Mouse (Mus musculus) T-helper 17 cell (primary cell): Measurements from ENCODE around the gene E130114P18Rik.

Experiments used
- in situ Hi-C, 2 experiments: fragments of 300-600 bp; cut with MboI, MseI; formaldehyde crosslinking; loops; 1 replicate in 1 of 2; 2 replicates in 1 of 2; pipeline ENCODE4 v1.15.1; 2025; ENCODE audit warnings: high pct_unique_total_duplicates in 2 of 2

The E130114P18Rik gene

DNA sequence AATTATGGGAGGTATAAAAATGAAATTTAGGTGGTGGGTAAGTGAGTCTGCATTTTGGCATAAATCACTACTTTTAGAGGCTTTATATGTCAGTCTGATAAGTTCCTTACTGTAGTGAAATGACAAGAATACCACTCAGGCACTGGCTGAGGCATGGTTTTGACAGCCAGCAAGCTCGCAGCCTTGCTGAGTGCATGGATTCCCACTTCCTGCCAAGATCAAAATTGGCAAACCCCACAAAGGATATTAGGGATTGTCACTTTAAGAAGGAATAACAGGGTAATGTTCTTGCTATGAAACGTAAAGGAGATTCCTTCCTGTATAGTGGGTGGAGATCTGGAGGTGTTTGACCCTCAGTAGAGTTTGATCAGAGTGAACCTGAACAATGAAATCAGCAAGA is 27.4 kb upstream of the E130114P18Rik start:
- in situ Hi-C loops: no loop called here

DNA sequence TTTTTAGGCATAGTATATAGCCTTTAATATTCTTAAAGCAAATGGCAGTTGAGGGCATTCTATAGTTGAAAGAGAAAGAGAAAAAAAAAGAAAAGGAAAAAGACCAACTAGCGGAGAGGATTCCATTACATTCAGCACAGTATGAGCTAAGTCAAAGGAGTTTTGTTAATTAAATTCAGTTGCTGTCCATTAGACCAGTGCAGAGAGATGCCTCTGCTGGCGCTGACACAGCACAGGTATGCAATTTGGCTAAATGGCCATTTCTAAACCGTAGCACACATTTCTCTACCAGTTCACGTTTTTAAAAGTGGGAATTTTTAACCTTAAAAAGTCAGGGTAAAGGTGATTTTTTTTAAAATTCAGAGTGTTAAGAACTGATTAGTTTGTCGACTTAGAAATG is 26.8 kb upstream of the E130114P18Rik start:
- in situ Hi-C loops: loop anchor here in 1 of 2 experiments (5.0 kb wide), 1 partner anchor 38 kb away; no protein-coding TSS in a partner anchor

DNA sequence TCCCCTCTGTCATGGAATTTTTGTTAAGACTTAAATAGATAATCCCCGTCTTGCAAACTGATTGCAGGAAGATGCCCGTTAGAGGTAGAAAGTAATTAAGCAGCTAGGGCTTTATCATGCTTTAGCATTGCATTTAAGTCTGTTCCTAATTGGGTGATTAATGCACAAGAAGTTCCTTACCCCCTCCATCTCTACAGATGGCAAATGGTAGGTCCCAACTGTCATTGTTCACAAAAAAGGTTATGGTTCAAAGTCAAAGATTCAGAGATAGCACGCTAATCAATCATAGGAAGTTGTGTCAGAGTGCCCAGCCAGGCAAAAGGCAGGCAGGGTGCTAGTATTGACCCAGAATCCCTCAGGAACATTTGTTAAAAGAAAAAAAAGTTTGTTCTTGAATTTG is 25.9 kb upstream of the E130114P18Rik start:
- in situ Hi-C loops: loop anchor here in 1 of 2 experiments (5.0 kb wide), 1 partner anchor 39 kb away; no protein-coding TSS in a partner anchor

- in situ Hi-C loops: no loop called here
These were observed 18.6 kb upstream of the E130114P18Rik start for GRCm38 (mm10) chr4:97796505-97796904.

DNA sequence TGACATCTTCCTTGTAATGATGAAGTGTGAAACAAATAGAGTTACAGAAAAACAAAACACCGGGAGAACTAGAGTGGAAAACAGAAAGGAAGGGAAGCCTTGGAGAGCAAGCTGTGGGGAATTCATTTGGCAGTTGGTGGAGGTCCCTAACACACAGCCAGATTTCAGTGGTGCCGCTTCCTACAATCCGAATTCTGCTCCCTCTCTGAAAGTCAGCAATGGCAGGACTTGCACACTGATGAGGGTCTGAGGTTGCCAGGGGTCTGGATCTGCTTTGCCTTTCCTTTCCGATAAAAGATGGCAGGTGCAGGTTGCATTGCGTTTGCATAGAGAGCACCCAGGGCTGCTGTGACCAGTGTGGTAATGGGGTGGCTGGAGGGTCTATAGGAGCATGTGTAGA is 18.1 kb upstream of the E130114P18Rik start:
- in situ Hi-C loops: no loop called here

DNA sequence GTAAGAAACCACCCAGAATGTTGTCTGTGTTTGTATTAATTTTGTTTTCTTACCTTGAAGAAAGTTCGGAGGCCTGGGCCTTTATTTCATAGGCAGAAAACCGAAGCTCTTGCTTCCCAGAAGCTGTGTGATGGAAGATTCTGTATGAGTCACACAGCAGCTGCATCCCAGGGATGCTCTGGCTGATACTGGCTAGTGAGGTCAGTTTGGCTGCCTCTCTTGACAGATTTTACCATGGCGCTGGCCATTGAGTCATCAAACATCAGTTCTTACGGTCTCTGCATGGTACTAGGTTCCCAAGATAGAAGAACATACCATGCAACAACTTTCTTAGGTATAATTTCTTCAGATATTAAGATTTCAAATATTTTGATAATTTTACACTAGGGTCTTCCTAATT is 17.0 kb upstream of the E130114P18Rik start:
- in situ Hi-C loops: no loop called here

GRCm38 (mm10) chr4:97793931-97794330 is 16.1 kb upstream of the E130114P18Rik start:
- in situ Hi-C loops: no loop called here

DNA sequence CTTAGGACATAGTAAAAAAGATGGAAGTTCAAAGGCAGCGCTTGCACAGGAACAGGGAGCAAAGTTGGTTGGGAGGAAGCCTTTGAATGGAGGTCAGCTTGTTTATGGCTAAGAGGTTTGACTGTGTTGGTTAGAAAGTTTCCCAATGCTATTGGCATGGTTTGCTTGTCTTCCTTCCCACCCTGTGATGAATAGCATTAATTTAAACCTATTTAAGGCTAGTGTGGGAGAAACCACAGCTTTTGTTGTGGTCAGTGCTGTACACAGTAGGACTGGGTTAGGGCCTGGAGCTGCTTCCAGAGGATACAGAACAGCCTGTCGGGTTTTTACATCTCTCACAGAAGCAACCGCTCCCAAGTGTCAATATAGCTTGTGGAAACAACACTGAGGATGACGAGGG is 10.7 kb upstream of the E130114P18Rik start:
- in situ Hi-C loops: no loop called here

- in situ Hi-C loops: no loop called here
These were observed 9.6 kb upstream of the E130114P18Rik start for GRCm38 (mm10) chr4:97787515-97787914.

- in situ Hi-C loops: no loop called here
These were observed 8.7 kb upstream of the E130114P18Rik start for GRCm38 (mm10) chr4:97786571-97786970.

- in situ Hi-C loops: no loop called here
These were observed 7.8 kb upstream of the E130114P18Rik start for GRCm38 (mm10) chr4:97785547-97786271.

DNA sequence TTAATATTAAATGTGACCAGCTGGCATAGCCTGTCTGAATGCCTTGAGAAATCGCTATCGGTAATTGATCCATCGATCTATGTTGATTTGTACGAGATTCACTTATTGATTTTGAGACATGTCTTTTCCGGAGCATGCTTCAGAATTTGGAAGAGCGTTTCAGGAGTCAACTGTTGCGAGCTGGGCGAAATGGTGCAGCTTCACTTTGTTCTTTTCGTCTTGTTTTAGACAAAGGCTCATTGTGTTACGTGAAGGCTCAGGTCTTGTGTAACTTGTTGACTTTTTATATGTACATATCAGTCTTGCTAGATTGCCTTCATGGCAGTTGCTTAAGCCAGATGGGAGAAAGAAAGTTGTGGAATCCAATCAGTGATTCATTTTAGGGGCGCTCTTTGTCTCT is 6.4 kb upstream of the E130114P18Rik start:
- in situ Hi-C loops: loop anchor here in 1 of 2 experiments (5.0 kb wide), 1 partner anchor 73 kb away; no protein-coding TSS in a partner anchor

- in situ Hi-C loops: loop anchor here in 1 of 2 experiments (5.0 kb wide), 1 partner anchor 74 kb away; no protein-coding TSS in a partner anchor
These were observed 5.4 kb upstream of the E130114P18Rik start for GRCm38 (mm10) chr4:97783073-97783879.

DNA sequence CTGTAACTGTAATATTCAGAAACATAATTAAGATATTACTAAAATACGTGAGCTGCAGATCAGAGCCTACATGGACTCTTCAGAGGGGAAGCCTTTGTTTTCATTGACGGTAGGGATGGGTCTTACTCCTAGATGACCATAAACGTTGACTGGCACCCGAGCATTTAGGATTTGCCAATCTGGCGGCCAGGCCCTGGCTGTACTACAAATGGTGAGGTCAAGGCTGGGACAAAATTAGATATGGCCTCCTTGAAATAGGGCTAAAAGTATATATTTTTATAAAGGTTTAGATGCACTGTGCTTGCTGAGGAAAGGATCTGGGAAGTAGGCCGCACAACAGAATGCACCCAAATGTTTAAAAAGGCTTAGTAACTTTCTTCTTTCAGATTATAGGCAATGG is 4.6 kb upstream of the E130114P18Rik start:
- in situ Hi-C loops: loop anchor here in 1 of 2 experiments (5.0 kb wide), 1 partner anchor 75 kb away; no protein-coding TSS in a partner anchor

DNA sequence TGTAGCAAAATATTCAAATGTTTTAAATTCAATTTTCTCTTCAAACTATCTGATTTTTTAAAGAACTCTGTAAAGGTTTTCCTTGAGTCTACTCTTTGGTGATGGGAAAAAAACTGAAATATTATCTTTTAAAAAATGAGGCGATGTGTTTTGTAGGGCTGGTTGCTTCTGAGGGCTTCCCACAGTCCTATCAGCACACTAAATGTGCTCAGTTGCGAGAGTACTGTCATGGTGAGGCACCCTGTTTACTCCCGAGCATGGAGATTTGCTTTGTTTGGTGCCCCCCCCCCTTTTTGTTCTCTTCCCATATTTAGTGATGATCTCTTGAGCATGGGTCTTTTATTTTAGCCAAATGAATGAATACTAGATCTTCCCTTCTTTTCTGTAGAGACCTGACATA is 4.2 kb upstream of the E130114P18Rik start:
- in situ Hi-C loops: loop anchor here in 1 of 2 experiments (5.0 kb wide), 1 partner anchor 75 kb away; no protein-coding TSS in a partner anchor

GRCm38 (mm10) chr4:97780666-97781435 is 3.0 kb upstream of the E130114P18Rik start:
- in situ Hi-C loops: loop anchor here in 1 of 2 experiments (5.0 kb wide), 1 partner anchor 76 kb away; no protein-coding TSS in a partner anchor

GRCm38 (mm10) chr4:97780024-97780423 is 2.1 kb upstream of the E130114P18Rik start:
- in situ Hi-C loops: loop anchor here in 1 of 2 experiments (5.0 kb wide), 1 partner anchor 77 kb away; no protein-coding TSS in a partner anchor

DNA sequence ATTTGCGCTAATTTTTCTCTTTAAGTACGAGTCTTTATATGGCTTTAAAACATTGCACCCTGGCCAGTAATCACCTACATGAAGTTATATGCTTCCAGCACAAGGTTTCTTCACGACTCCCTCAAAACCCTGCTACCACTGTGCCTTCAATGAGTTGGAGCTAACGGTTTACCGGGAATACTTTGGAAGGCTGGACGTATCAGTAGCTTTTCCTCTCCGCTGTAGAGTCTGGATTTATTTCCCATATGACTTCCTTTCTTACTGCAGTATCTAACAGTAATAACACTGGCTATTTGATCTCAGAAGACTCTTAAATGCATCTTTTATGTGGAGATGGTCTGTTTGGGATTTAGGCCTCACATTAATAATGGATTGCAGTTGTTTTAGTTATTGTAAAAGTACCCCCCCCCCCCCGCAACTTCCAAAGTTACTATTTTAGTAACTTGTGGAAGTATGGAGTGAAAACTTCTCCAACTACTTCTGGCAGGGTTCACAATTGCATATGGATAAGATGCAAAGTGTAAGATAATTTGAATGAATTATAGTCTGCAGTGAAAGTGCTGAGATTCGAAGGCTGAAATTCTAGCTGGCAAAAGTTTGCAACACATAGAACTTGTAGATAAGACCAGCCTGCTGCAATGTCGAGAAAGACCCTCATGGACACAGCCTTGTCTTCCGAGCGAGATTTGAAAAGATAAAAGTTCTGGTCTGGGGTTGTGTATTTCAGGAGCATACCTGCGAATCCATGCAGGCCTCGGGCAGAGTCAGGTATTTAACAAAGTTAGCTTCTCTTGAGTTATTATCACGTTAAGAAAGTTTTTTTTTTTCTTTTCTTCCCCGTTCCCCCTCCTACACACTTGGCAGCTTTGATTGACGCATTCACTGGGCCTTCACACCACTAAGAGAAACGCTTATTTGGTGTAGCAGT is 1.4 kb upstream of the E130114P18Rik start:
- in situ Hi-C loops: no loop called here

DNA sequence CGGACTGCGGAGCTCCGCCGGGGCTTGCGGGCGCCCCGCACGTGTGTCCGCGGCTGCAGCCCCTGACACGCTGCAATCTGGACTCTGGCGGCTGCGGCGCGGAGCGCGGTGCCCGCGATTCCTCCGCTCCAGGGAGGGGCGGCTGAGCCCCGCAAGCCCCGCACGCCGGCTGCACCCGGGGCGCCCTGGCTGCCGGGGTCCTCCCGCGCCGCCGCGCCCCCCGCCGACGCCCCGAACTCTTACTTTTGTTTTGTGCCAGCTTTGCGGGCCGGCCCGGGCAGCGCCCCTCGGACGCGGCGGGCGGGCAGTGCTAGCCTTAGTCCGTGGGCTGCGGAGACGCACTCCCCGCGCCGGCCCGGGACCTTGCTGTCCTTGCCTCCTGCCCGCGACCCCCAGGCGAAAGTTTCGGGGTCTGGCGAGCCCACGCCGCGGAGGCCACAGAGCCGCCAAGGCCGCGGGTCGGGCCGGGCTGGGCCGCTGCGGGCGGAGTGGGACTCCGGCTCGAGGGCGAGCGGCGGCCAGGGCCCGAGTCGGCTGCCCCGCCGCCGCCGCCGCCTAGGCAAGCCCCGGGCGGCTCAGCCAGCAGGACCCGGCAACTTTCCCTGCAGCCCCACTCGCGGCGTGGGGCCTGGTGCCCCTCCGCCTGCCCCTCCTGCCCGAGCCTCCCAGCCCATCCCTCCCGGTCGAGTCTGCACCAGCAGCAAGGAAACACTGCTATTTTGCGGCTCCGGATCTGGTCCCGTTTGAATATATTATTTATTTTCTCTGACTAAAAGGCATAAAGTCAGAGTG is 529 bp upstream of the E130114P18Rik start:
- in situ Hi-C loops: no loop called here
